Mouse (Mus musculus): ENCODE measurements around the gene Frrs1. TPM values are rescaled to one million over a fixed set of nuclear protein-coding genes. Genes with fewer than 3 reads are reported as not detected.

The Frrs1 gene
- polyA plus RNA-seq, 1 experiment from 2014 or later = 11.1 TPM

DNA sequence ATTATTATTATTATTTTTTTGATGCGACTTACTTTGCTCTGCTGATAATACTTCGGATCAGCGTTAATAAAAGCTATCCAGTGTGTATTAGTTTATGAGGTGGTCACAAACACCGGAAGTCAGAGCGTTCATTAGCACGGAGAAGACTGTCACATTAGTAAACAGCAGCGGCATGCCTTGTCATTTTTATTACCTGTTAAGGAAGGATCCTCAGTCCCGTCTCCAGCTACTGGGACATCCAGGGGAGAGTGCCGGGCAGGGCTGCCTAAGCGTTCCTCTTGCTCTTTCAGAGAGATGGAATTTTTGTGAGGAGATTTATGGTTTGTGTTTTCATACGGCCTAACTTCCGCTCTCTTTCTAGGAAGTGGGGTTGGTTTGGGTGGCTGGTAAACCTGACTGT, 63.8 kb downstream of the Frrs1 start:
- no peaks in the 10 kb centered on the region for H3K4me1 ChIP-seq
- WGBS = 90% methylated on average over 12 of the region's 12 CpGs
- H3K9ac ChIP-seq = no peak overlapping the region
- H3K36me3 ChIP-seq = no peaks in the 10 kb centered on the region
- no peak overlapping the region for H3K27ac ChIP-seq
- no peaks in the 10 kb centered on the region for H3K9me3 ChIP-seq
- no peak overlapping the region for H3K4me2 ChIP-seq (replicated peaks)
- H3K4me3 ChIP-seq = no peak overlapping the region
- no peaks in the 10 kb centered on the region for H3K27me3 ChIP-seq
- ATAC-seq (ENCODE audit: insufficient number of reproducible peaks, insufficient read depth, low FRiP score, low TSS enrichment) = no peak

DNA sequence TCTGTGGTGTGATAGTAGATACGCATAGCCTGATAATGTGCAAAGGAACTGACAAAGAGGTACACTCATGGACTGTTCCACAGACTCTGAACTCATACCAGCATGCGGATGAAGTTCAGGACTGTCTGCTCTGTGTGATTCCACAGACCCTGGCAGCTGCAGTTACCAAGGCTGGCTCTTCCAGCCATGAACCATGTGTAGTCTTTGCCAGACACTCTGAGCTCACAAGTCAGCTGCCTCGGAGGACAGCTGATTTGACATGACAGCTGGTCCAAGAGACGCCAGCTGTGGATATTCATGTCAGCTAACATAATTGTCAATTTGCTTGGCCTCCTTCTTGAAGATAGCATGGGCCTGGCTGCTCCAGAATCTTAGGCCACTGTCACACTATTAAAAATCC, 69.7 kb downstream of the Frrs1 start:
- WGBS = 74% methylated on average over 4 of the region's 4 CpGs
- no peaks in the 10 kb centered on the region for H3K4me1 ChIP-seq
- no peaks in the 10 kb centered on the region for H3K27me3 ChIP-seq
- no peaks in the 10 kb centered on the region for H3K36me3 ChIP-seq
- ATAC-seq (ENCODE audit: insufficient number of reproducible peaks, insufficient read depth, low FRiP score, low TSS enrichment) = no peak
- H3K9ac ChIP-seq = no peak overlapping the region
- no peak overlapping the region for H3K4me3 ChIP-seq
- no peak overlapping the region for H3K4me2 ChIP-seq (replicated peaks)
- no peaks in the 10 kb centered on the region for H3K9me3 ChIP-seq
- H3K27ac ChIP-seq = no peak overlapping the region

- no peak for ATAC-seq (ENCODE audit: insufficient number of reproducible peaks, insufficient read depth, low FRiP score, low TSS enrichment)
- H3K9me3 ChIP-seq = no peaks in the 10 kb centered on the region
- 90% methylated on average over 1 of the region's 1 CpGs for WGBS
- H3K27me3 ChIP-seq = no peaks in the 10 kb centered on the region
- no peak overlapping the region for H3K4me3 ChIP-seq
- no peak overlapping the region for H3K27ac ChIP-seq
- H3K4me2 ChIP-seq (replicated peaks) = no peak overlapping the region
- H3K9ac ChIP-seq = no peak overlapping the region
- no peaks in the 10 kb centered on the region for H3K4me1 ChIP-seq
- no peaks in the 10 kb centered on the region for H3K36me3 ChIP-seq
Measured at GRCm38 (mm10) chr3:116933158-116933557, 73.9 kb downstream of the Frrs1 start.

GRCm38 (mm10) chr3:116936934-116937691, 77.8 kb downstream of the Frrs1 start:
- Histone ChIP-seq H3K4me3 (no peak overlapping the region), H3K9ac (no peak overlapping the region), H3K4me1 (no peaks in the 10 kb centered on the region), H3K27me3 (no peaks in the 10 kb centered on the region), H3K9me3 (no peaks in the 10 kb centered on the region), H3K4me2 (replicated peaks) (no peak overlapping the region), H3K27ac (no peak overlapping the region), H3K36me3 (no peaks in the 10 kb centered on the region)
- 61% methylated on average over 4 of the region's 4 CpGs for WGBS
- no peak for ATAC-seq (ENCODE audit: insufficient number of reproducible peaks, insufficient read depth, low FRiP score, low TSS enrichment)

DNA sequence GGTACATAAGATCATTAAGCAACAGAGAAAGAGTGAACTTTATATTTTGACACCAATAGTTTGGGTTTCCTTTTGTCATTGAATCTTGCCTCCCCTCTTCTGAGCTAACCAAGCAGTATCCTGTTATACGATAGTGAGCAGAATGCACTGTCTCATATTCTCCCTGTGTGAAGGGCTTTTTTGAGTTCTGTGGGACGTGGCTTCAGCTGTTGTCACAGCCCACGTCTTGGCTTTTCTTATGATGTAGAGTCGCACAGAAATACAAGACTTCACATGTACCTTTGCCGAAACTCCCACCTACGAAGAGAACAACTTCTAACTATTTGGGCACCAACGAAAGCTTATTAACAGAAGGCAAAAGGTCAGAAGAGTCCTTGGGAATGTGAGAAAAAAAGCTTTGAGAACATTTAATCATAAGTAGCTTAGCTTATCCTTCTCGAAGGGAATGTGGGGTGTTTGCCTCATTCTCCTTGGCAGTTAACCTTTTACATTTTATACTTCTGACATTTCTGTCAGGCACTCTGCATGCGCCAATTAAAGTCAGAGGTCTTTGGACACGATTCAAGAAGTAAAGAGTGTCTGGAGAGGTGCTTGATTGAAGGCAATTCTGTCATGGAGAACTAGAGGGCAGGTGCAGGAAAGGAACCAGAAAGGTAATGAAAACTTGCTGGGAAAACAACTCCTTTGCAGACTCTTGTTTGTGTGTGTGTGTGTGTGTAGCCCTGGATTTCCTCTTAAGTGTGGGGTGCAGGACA, 81.7 kb downstream of the Frrs1 start:
- WGBS = 76% methylated on average over 10 of the region's 10 CpGs
- H3K27ac ChIP-seq = no peak overlapping the region
- H3K9me3 ChIP-seq = no peaks in the 10 kb centered on the region
- no peaks in the 10 kb centered on the region for H3K36me3 ChIP-seq
- no peak overlapping the region for H3K9ac ChIP-seq
- H3K4me3 ChIP-seq = no peak overlapping the region
- no peak for ATAC-seq (ENCODE audit: insufficient number of reproducible peaks, insufficient read depth, low FRiP score, low TSS enrichment)
- H3K4me2 ChIP-seq (replicated peaks) = no peak overlapping the region
- no peaks in the 10 kb centered on the region for H3K27me3 ChIP-seq
- H3K4me1 ChIP-seq = no peaks in the 10 kb centered on the region

GRCm38 (mm10) chr3:116941559-116942117, 82.4 kb downstream of the Frrs1 start:
- H3K27ac ChIP-seq = no peak overlapping the region
- H3K4me2 ChIP-seq (replicated peaks) = no peak overlapping the region
- H3K27me3 ChIP-seq = no peaks in the 10 kb centered on the region
- 93% methylated on average over 1 of the region's 1 CpGs for WGBS
- H3K9me3 ChIP-seq = no peaks in the 10 kb centered on the region
- ATAC-seq (ENCODE audit: insufficient number of reproducible peaks, insufficient read depth, low FRiP score, low TSS enrichment) = no peak
- H3K4me1 ChIP-seq = no peaks in the 10 kb centered on the region
- H3K36me3 ChIP-seq = no peaks in the 10 kb centered on the region
- H3K4me3 ChIP-seq = no peak overlapping the region
- H3K9ac ChIP-seq = no peak overlapping the region

DNA sequence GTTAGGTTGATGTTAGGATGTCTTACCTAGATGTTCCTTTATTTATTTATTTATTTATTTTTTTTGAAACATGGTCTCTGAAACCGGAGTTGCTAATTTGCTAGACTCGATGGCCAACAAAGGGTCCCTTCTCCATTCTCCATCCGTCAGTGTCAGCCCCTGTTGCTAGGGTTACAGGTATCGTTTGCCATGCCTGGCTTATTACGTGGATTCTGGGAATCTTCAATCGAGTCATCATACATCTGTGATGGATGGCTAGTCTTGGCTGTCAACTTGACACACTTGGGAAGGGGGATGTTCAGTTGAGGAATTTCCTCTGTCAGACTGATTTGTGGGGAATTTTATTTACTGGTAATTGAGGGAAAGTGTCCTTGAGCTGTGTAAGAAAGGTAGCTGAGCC, 83.5 kb downstream of the Frrs1 start:
- Histone ChIP-seq H3K4me1 (no peaks in the 10 kb centered on the region), H3K36me3 (no peaks in the 10 kb centered on the region), H3K9me3 (no peaks in the 10 kb centered on the region), H3K27me3 (no peaks in the 10 kb centered on the region), H3K27ac (no peak overlapping the region), H3K4me2 (replicated peaks) (no peak overlapping the region), H3K4me3 (no peak overlapping the region), H3K9ac (no peak overlapping the region)
- no peak for ATAC-seq (ENCODE audit: insufficient number of reproducible peaks, insufficient read depth, low FRiP score, low TSS enrichment)
- WGBS = 77% methylated on average over 6 of the region's 6 CpGs

DNA sequence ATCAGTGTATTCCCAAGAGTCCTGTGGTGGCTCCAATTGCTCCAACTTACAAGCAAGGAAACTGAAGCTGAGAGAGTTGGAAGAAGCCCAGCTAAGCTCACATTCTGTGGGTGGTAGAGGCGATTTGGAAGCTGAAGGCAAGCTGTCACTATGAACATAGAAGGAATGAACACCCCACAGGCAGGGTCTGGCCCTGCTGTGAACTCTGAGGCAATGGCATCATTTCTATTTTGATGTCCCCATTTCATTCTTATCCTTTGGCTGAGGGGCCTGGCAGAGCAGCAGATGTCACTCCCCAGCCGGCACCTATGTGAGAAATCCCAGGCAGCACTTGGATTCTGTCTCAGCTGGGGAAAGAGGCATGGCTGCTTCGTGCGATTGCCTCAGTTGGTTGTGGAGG, 84.2 kb downstream of the Frrs1 start:
- Histone ChIP-seq H3K9me3 (no peaks in the 10 kb centered on the region), H3K36me3 (no peaks in the 10 kb centered on the region)
- 90% methylated on average over 4 of the region's 4 CpGs for WGBS

DNA sequence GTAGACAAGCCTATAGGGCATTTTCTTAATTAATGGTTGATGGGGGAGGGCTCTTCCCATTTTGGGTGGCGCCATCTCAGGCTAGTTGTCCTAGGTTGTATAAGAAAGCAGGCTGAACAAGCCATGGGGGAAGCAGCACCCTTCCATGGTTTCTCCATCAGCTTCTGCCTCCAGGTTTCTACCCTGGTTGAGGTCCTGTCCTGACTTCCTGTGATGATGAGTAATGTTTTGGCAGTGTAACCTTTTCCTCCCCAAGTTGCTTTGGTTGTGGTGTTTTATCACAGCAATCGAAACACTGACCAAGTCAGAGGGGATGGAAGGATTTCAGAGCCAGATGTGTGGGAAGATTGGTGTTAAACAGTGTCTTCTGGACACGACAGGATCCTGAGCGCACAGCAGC, 87.2 kb downstream of the Frrs1 start:
- H3K4me2 ChIP-seq (replicated peaks) = no peak overlapping the region
- ATAC-seq (ENCODE audit: insufficient number of reproducible peaks, insufficient read depth, low FRiP score, low TSS enrichment) = no peak
- no peaks in the 10 kb centered on the region for H3K36me3 ChIP-seq
- no peaks in the 10 kb centered on the region for H3K4me1 ChIP-seq
- H3K27me3 ChIP-seq = no peaks in the 10 kb centered on the region
- no peaks in the 10 kb centered on the region for H3K9me3 ChIP-seq
- 89% methylated on average over 4 of the region's 4 CpGs for WGBS
- no peak overlapping the region for H3K4me3 ChIP-seq
- H3K9ac ChIP-seq = no peak overlapping the region
- no peak overlapping the region for H3K27ac ChIP-seq

More for the DNA sequence above, 84.2 kb downstream of the Frrs1 start:
- Histone ChIP-seq H3K27me3 (no peaks in the 10 kb centered on the region), H3K4me3 (no peak overlapping the region), H3K4me2 (replicated peaks) (no peak overlapping the region), H3K9ac (no peak overlapping the region), H3K27ac (no peak overlapping the region), H3K4me1 (no peaks in the 10 kb centered on the region)
- no peak for ATAC-seq (ENCODE audit: insufficient number of reproducible peaks, insufficient read depth, low FRiP score, low TSS enrichment)

DNA sequence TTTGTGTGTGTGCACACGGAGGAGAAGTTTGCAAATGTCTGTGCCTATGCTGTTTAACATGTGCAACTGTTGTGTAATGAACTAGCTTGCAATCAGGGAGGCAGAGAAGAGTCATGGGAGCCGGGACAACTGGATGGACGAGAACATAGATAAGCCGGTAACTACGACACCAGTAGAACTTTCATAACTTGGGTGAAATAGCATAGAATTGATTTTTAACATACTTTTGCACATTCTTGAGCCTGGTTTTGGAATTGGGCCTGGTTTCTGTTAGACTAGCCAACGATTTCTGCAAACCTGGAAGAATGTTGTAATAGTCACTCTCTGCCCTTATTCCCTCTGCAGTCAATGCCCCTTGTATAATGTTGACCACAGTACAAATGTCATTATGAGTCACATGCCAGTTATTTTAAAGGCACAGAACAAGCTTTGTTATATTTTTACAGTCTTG, 91.4 kb downstream of the Frrs1 start:
- H3K27me3 ChIP-seq = no peaks in the 10 kb centered on the region
- H3K9me3 ChIP-seq = no peaks in the 10 kb centered on the region
- no peaks in the 10 kb centered on the region for H3K4me1 ChIP-seq
- H3K4me3 ChIP-seq = no peak overlapping the region
- H3K9ac ChIP-seq = no peak overlapping the region
- H3K27ac ChIP-seq = no peak overlapping the region
- ATAC-seq (ENCODE audit: insufficient number of reproducible peaks, insufficient read depth, low FRiP score, low TSS enrichment) = no peak
- 81% methylated on average over 6 of the region's 6 CpGs for WGBS
- H3K36me3 ChIP-seq = no peaks in the 10 kb centered on the region
- H3K4me2 ChIP-seq (replicated peaks) = no peak overlapping the region

- H3K36me3 ChIP-seq = no peaks in the 10 kb centered on the region
- no peak for ATAC-seq (ENCODE audit: insufficient number of reproducible peaks, insufficient read depth, low FRiP score, low TSS enrichment)
- no peak overlapping the region for H3K4me3 ChIP-seq
- H3K9ac ChIP-seq = no peak overlapping the region
- H3K4me2 ChIP-seq (replicated peaks) = no peak overlapping the region
- WGBS = 93% methylated on average over 3 of the region's 3 CpGs
- no peaks in the 10 kb centered on the region for H3K9me3 ChIP-seq
- no peaks in the 10 kb centered on the region for H3K4me1 ChIP-seq
- H3K27me3 ChIP-seq = no peaks in the 10 kb centered on the region
- no peak overlapping the region for H3K27ac ChIP-seq
Measured at GRCm38 (mm10) chr3:116951489-116951888, 92.2 kb downstream of the Frrs1 start.

Data from embryonic facial prominence, embryonic 12.5 days (tissue).